Mouse (Mus musculus) adrenal gland (tissue): ENCODE data around the gene Chst11.

Experiments
- intact Hi-C: fragments of 180-260 bp; cut with DNase I; formaldehyde crosslinking; loops from one replicate; pipeline ENCODE4 v1.15.1; 2025

Gene Chst11

DNA sequence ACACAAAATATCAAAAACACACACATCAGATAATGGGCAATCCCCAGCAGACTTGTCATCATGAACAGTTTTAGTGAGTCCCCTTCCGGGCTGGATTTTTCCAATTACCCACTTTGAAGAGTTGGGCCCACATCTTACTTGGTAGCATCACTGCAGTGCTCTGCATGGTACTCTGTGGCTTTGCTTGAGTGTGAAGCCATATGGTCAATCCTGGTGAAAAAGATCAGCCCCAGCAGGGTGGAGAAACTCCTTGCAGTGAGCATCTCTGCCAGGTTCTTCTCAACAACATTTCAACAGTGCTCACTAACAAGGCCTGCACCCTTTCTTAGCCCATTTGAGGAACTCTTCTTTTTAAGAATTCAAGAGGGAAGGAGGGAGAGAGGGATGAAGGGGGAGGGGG lies 150.7 kb downstream of the Chst11 start:
- intact Hi-C loops: no loop called here

DNA sequence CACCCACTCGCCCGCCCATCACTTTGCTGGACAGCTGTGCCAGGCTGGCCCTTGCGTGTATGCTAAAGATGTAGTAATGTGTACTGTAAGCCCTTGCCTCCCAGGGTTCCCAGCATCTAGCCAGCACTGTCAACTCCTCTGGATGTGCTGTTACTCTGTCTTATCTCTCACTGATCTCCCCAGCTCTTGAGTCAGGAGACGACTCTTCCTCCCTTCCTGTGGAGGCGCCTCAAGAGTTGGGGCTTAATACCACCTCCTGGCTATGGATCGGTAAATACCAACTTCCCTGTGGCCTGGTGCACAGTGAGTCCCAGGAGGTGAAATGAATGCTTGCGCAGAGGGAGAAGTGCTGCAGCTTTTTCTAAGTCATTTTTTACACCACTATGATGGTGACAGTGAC lies 151.8 kb downstream of the Chst11 start:
- intact Hi-C loops: no loop called here

GRCm38 (mm10) chr10:83139276-83139675 lies 154.0 kb downstream of the Chst11 start:
- intact Hi-C loops: no loop called here

GRCm38 (mm10) chr10:83140258-83140936 lies 155.1 kb downstream of the Chst11 start:
- intact Hi-C loops: no loop called here

DNA sequence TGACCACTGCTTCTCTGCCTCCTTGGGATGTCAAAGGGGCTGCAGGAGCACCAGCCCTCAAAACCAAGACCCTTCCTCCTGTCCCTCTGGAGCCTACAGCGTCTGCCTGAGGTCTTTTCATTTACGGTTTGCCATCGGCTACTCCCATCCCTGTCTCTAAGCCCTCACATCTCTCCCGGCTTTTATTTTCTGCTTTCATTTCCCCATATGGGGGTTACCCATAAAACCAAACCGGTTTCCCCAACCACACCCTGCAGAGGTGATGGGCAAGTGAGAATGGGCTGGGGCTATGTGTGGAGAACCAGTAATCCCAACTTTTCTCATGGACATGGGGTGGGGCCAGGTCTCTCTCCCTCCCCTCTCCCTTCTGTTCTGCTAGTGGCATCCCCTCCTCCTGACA lies 156.1 kb downstream of the Chst11 start:
- intact Hi-C loops: no loop called here

- intact Hi-C loops: no loop called here
Measured at GRCm38 (mm10) chr10:83143049-83143448, 157.8 kb downstream of the Chst11 start.

- intact Hi-C loops: no loop called here
Measured at GRCm38 (mm10) chr10:83145836-83146235, 160.5 kb downstream of the Chst11 start.

DNA sequence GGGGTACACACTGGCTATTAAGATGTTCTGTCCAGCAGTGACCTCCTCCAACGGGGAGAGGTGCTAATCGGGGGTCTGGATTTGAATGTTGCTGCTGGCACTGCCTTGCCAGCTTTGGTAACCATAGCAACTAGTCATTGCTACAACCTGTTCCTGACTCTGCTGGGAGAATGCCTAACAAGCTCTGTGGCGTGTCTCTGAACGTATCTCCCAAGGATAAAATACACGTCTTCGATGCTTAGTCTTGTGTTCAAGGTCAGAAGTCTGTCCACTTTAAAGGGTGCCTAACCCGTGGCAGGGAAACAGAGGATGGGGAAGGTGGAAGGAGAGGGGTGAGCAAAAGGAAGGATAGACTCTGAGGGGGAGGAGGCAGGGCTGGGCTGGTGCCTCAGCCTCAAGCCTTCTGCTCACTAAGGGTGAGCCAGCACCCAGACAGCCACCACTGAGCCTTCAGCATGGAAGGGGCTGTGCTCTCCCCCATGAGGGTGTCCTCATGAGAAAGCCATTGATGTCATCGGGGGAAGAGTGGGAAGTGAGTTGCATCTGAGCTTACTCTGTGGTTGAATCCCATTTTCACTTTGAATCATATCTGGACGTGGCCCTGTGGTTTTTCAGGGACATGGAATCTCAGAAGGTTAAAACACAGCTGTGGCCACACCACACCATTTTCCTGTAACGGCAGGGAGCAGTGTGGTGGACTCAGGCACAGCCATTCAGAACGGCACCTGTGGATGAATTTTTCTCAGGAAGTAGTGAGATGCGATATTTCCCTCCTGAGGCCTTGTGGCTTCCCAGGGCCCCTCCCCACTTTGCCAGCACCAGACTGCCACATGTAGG lies 164.3 kb downstream of the Chst11 start:
- intact Hi-C loops: no loop called here

- intact Hi-C loops: no loop called here
Measured at GRCm38 (mm10) chr10:83150587-83150986, 165.3 kb downstream of the Chst11 start.

DNA sequence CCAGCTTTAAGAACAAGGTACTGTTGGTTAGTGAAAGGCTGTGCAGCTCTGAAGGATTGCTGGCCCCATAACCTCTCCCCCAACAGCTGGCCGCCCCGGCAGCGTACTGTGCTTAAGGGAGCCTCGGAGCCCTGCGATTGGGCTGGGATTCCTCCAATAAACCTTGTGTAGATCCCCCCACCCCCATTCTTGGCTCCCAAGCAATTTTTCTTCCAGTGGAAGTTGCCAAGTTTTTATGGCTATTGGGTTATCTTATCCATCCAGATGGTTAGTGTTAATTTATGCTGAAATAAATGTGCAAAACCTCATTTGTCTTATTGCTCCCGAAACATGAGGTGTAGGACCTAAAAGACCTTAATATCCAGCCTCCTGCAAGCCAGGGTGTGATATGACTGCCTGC lies 166.1 kb downstream of the Chst11 start:
- intact Hi-C loops: no loop called here

- intact Hi-C loops: no loop called here
Measured at GRCm38 (mm10) chr10:83151896-83152685, 166.8 kb downstream of the Chst11 start.

- intact Hi-C loops: no loop called here
Measured at GRCm38 (mm10) chr10:83152723-83153122, 167.4 kb downstream of the Chst11 start.

GRCm38 (mm10) chr10:83153374-83153773 lies 168.1 kb downstream of the Chst11 start:
- intact Hi-C loops: no loop called here

- intact Hi-C loops: no loop called here
Measured at GRCm38 (mm10) chr10:83153887-83154286, 168.6 kb downstream of the Chst11 start.

DNA sequence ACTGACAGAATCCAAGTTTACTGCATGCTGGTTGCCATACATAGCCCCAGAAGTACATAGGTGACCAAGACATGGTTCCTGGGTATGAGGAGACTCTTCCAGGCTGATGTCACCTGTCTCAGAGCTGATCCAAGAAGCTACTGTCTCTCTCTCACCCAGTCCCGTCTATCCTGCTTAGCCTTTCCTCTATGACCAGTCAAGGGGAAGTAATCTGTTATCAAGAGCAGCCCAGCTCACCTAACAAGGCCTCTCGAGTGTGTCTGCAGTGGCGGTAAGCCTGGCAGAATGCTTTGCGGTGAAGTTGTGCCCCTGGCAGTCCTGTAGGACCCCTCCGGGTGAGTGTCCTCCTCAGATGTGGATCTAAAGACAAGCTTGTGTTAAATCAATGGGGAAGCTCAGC lies 172.0 kb downstream of the Chst11 start:
- intact Hi-C loops: no loop called here

GRCm38 (mm10) chr10:83158322-83158721 lies 173.0 kb downstream of the Chst11 start:
- intact Hi-C loops: no loop called here

DNA sequence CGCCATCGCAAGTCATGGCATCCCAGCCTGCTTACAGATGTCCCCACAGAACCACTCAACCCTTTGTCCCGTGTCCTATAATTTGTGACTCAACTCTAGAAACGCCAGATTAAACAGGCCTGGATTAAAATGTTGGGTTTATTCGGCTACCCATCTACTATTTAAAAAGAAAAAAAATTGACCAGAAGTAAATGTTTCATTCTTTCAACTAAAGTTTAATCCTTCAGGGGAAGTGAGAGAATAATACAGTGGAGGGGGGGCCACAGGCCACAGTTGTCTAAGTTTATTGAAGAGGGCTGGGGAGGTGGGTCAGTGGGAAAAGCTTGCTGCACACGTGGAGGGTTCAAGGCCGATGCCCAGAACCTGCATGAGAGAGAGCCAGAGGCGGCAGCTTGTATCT lies 173.9 kb downstream of the Chst11 start:
- intact Hi-C loops: no loop called here

DNA sequence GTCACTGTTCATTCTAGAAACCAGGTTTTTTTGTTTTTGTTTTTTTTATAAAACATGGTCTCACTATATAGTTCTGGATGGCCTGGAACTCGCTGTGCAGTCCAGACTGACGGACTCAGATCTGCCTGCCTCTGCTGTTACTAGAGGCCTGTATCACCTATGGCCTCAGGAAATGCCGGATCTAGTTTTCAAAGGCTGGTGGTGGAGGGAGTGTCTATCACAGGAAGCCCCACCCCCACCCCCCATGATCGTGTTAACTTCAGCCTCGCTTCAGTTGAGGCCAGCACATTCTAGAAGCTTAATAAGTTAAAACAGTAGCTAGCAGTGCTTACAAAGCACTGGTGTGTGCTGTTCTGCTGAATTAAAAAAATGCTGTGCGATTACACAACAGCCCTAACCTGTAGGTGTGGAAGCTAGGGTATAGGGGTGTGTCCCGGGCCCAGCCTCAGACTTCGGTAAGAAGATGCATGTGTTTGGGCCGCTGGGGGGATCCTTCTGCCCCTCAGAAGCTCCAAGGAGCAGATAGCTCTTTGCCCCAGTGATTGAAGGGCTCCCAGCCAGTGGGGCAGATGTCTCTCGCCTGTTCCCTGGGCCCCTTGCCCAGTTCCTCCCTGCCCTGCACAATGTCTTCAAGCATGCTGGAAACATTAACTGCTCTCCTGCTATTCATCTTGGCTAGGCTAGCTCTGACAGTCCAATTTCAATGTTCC lies 176.5 kb downstream of the Chst11 start:
- intact Hi-C loops: no loop called here

DNA sequence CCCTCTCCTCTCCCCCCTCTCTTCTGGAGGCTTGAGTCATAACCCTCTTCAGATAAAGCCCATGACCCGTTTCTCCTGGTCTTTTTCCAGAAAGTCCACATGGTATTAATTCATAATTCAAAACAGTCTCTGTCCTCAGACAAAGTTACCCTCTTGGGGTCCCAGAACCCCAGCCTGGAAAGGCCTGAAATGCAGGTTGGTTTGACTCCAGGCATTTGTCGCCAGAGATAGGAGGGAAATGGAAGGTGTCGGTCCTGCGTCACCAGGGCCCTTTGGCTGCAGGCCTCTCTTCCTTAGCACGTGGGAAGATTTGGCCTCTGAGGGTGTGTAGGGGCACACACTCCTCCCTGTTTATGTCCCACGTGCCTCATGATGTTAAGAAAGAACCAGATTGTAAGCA lies 178.6 kb downstream of the Chst11 start:
- intact Hi-C loops: no loop called here

- intact Hi-C loops: no loop called here
Measured at GRCm38 (mm10) chr10:83164901-83165435, 179.7 kb downstream of the Chst11 start.
